Mouse (Mus musculus): ENCODE measurements around the gene Cmip.

The Cmip gene

DNA sequence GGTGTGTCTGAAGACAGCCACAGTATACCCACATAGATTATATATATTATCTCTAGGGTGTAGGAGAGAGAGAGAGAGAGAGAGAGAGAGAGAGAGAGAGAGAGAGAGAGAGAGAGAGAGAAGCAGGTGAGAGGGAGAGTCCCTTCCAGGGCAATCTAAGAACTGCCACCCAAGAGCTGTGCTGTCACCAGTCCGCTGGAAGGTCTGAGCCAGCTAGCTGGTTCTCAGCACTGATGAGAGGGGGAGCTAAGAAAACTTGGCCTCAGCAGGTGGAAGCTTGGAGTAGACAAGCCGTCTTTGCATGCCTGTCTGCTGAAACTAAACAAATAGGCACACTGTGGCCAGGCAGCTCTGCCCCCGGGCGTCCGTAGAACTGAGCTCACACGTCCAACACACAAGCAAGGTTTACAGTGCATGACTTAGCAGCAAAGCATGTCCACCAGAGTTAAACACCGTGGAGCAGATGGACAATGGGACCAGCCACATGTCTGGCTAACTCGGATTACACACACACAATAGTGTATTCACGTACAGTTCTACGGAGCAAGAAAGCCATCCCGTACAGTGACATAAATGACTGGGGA is 205.9 kb downstream of the Cmip start:
- DNase-seq (ENCODE audit: low read depth, low spot score), result no peak

DNA sequence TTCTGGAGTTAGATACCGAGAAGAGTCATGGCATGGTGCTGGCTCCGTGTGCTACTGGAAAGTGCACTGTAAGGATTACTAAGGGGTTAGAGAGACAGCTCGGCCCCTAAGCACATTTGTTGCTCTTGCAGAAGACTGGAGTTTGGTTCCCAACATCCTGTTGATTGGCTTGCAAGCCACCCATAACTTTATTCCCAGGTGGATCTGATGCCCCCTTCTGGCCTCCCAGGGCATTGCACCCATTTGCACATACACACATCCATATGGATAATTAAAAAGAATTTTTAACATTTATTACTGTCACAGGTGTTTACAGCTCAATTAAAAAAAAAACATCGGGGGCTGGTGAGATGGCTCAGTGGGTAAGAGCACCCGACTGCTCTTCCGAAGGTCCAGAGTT is 207.7 kb downstream of the Cmip start:
- DNase-seq (ENCODE audit: low read depth, low spot score), result peak; percentile 42

- peak; percentile 87 for DNase-seq (ENCODE audit: low read depth, low spot score)
These were observed 208.4 kb downstream of the Cmip start for GRCm38 (mm10) chr8:117465250-117465649.

- DNase-seq (ENCODE audit: low read depth, low spot score), result peak; percentile 72
These were observed 210.6 kb downstream of the Cmip start for GRCm38 (mm10) chr8:117467466-117467865.

DNA sequence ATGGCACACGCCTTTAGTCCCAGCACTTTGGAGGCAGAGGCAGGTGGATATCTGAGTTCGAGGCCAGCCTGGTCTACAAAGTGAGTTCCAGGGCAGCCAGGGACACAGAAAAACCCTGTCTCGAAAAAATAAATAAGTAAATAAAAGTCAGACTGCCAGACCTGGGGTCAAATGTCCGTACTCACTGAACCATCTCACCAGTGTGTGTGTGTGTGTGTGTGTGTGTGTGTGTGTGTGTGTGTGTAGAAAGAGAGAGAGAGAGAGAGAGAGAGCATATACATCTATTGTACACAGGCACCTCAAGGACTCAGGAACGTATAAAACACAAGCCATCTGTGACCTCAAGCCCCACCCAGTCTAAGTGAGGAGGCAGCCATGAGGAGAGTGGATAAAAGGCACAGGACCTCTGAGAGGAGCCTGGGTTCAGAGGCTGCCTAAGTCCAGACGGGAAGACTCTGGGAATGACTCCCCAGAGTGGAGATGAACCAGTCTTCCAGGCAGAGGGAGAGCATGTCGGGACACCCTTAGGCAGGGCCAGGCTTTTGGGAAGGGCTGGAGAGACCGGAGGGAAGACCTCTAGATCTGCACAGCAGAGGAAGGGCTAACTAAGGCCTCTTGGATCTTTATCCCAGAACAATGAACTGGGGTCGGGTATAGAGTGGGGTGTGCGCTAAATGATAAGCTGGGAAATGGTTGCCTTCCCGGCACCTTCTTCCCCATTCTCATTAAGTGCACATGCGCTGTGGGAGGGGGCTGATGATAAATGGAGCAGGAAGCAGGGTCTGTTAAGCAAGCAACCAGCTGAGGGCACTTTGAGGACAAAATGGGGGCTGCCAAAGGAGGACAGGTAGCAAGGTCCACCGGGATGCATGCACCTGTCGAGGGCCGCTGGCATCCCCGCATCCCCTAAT is 212.8 kb downstream of the Cmip start:
- DNase-seq (ENCODE audit: low read depth, low spot score), result no peak

GRCm38 (mm10) chr8:117470342-117470781 is 213.5 kb downstream of the Cmip start:
- peak; percentile 75 for DNase-seq (ENCODE audit: low read depth, low spot score)

- peak; percentile 78 for DNase-seq (ENCODE audit: low read depth, low spot score)
These were observed 214.3 kb downstream of the Cmip start for GRCm38 (mm10) chr8:117471174-117471573.

DNA sequence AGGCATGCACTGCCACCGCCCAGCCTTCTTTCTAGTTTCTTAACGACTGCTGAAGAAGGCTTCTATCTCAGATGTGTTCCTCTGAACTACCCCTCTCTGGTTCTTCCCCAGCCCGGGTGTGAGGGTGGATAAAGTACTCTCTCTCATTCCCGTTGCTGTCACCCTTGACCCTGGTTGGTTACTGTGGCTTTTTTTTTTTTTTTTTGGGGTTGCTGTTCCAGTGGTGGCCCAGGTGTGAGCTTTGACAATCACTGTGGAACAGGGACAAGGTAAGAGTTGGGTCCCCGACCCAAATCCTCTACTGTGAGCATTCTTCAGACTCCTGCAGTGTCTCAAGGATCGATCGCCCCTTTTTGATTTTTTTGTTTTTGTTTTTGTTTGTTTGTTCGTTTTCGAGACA is 214.8 kb downstream of the Cmip start:
- DNase-seq (ENCODE audit: low read depth, low spot score), result no peak

DNA sequence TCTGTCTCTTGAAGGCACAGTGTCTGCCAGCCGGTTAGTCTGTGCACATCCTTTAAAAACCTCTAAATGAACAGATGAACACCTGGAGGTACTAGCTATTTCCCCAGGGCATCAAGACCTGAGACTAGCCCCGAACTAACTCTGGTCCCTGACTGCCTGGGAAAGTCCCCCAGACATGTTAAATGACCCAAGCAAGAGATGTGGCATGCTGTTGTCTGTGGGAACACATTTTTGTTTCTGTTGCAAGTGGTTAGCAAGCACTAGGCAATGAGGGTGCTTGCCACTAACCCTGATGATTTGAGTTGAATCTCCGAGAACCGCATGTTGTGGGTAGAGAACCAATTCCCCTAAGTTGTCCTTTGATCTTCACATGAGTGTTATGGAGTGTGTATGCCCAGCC is 215.5 kb downstream of the Cmip start:
- no peak for DNase-seq (ENCODE audit: low read depth, low spot score)

GRCm38 (mm10) chr8:117474944-117475343 is 218.1 kb downstream of the Cmip start:
- DNase-seq (ENCODE audit: low read depth, low spot score), result peak; percentile 90

- DNase-seq (ENCODE audit: low read depth, low spot score), result no peak
These were observed 219.0 kb downstream of the Cmip start for GRCm38 (mm10) chr8:117475819-117476218.

DNA sequence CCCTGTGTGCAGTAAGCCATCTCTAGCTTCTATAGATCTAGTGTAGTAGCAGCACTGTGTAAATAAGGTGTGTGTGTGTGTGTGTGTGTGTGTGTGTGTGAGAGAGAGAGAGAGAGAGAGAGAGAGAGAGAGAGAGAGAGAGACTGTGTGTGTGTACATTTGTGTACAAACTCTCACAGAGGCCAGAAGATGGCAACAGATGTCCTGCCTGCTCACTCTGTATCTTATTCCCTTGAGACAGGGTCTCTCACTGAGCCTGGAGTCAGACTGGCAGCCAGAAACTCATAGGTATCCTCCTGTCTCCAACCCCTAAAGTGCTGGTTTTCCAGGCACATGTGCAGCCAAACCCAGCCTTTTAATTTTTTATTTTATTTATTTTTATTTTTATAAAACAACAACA is 221.2 kb downstream of the Cmip start:
- DNase-seq (ENCODE audit: low read depth, low spot score), result no peak

DNA sequence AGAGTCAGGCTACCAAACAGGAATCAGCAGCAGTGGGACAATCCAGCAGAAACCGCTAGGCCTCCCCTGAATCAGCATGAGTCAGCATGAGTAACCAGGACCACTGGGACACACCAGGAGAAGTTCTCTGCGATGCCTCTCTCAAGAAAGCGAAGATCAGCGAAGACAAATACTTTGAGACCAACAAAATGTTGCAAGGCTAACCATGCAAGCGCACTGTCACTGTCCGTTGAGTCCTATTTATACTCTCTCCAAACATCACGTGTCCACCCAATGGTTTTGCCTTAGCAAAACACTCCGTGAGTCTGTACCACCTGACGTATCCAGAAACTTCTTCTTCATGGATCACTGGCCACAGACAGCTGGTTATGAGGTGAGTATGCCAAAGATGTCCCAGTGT is 223.1 kb downstream of the Cmip start:
- DNase-seq (ENCODE audit: low read depth, low spot score), result peak; percentile 42

- DNase-seq (ENCODE audit: low read depth, low spot score), result peak; percentile 77
These were observed 223.7 kb downstream of the Cmip start for GRCm38 (mm10) chr8:117480516-117480915.

- DNase-seq (ENCODE audit: low read depth, low spot score), result no peak
These were observed 225.0 kb downstream of the Cmip start for GRCm38 (mm10) chr8:117481830-117482229.

DNA sequence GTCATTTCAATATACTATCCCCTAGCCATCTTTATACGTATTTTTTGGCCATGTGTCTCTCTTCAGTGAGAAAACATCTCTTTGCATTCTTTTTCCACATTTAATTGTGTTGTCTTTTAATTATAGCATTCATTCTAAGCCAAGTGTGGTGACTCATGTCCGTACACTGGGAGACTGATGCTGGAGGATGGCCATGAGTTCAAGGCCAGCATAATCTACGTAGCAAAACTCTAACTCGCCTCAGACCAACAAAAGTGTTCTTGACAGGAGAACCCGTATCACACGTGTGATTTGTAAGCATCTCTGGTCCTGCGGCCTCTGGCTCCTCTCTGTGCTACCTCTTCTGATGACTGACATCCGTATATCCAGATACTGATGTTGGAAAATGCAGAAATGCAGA is 227.9 kb downstream of the Cmip start:
- no peak for DNase-seq (ENCODE audit: low read depth, low spot score)

DNA sequence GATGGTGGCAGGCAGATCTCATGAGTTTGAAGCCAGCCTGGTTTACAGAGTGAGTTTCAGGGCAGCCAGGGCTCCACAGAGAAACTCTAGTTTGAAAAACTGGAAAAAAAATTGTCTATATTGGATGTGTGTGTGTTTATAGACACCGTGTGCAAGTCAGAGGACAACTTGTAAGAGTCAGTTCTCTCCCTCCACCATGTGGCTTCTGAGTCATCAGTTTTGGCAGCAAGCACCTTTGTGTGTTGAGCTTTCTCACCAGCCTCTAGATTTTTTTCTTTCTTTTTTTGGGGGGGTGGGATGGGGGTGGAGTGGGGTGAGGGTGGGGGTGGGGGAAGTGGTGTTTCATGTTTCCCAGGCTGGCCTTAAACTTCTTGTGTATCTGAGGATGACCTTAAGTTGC is 228.5 kb downstream of the Cmip start:
- DNase-seq (ENCODE audit: low read depth, low spot score), result no peak

- no peak for DNase-seq (ENCODE audit: low read depth, low spot score)
These were observed 231.6 kb downstream of the Cmip start for GRCm38 (mm10) chr8:117488246-117489005.

GRCm38 (mm10) chr8:117493543-117493942 is 236.7 kb downstream of the Cmip start:
- peak; percentile 90 for DNase-seq (ENCODE audit: low read depth, low spot score)

- DNase-seq (ENCODE audit: low read depth, low spot score), result no peak
These were observed 238.0 kb downstream of the Cmip start for GRCm38 (mm10) chr8:117494874-117495273.

DNA sequence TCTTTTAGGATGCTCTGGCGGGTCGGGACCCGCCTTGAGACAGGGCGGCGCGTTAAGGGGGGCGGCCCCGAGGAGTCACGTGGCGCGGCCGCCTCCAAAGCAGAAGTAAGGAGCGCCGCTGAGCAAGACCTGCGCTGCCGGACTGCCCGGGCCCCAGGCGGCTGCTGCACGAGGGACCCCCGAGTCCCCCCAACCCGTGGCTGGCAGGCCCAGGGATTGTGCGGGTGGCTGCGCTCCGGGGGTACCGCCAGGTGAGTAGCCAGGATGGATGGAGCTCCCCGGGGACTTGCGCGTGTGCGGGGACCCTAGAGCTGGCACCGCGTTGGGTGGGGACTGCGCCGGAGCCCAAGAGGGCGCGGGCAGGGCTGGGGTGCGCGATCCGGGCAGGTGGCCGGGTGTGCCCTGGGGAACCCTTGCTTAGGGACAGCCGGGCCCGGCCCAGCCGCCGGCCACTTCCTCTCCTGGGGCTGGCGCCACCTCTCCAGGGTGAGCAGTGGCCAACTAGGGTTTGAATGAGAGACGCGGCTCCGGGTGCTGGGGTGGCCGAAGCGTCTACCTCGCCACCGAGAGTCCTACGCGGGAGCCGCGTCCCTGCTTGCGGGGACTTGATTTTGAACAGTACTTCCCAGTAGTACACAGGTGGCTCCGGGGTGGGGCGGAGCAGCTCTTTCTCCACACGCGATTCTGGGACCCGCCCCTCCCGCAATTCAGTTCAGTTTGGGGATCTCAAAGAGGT is 241.5 kb downstream of the Cmip start, which contains the start of gene Plcg2:
Gene Plcg2 (plus strand): TSS at position 113 of the 736 bp plus-strand sequence.
- DNase-seq (ENCODE audit: low read depth, low spot score), result peak; percentile 73

All from R1 (cell line).